Mouse (Mus musculus): ENCODE measurements around the gene Akap2. TPM values are rescaled to one million over a fixed set of nuclear protein-coding genes. Genes with fewer than 3 reads are reported as not detected.

The Akap2 gene
- polyA plus RNA-seq (2014; fragmentation: Nextera tagmentation; extraction: Ambion mirVana), result 28.7 and 31.3 TPM in 2 replicates

DNA sequence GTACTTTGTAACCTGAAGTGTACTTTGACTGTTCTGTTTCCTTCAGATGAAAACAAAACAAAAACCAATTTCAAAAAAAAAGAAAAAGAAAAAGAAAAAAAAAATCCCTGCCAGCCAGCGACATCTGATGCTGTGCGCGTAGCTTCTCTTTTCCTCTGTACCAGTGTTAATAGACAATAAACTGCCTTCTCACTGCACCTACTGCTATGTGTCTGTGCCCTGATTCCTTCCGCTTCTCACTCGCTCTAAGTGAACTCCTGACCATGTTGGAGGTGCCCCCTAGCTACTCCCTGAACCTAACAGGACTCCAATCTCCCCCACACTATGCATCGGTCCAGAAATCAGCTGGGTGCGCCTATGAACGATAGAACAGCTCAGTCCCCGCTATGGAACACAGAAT lies at the start of gene Akap2:
Akap2 (plus strand) TSS at position 304 of the 400 bp plus-strand sequence.
- H3K4me2 ChIP-seq (replicated peaks; ENCODE audit: low read depth, low read length), result no peak within 1 kb of the TSS
- no peaks in the 10 kb centered on the region for H3K4me1 ChIP-seq (ENCODE audit: control insufficient read depth, insufficient read depth, low read length)
- no peak within 1 kb of the TSS for H3K4me3 ChIP-seq (ENCODE audit: low read depth, low read length)
- H3K36me3 ChIP-seq (ENCODE audit: control insufficient read depth, insufficient read depth, low read length), result no peaks in the 10 kb centered on the region
- no peak for ATAC-seq (ENCODE audit: insufficient number of reproducible peaks, insufficient read depth, low FRiP score, low read depth)
- no peaks in the 10 kb centered on the region for H3K9me3 ChIP-seq (ENCODE audit: control insufficient read depth, low read depth, low read length)
- WGBS, result 81% methylated on average over 9 of the region's 9 CpGs
- H3K9ac ChIP-seq (replicated peaks; ENCODE audit: low read depth, low read length), result no peak within 1 kb of the TSS
- no peak within 1 kb of the TSS for H3K27ac ChIP-seq (ENCODE audit: low read length)
- no peaks in the 10 kb centered on the region for H3K27me3 ChIP-seq (ENCODE audit: control insufficient read depth, insufficient read depth, low read length)

DNA sequence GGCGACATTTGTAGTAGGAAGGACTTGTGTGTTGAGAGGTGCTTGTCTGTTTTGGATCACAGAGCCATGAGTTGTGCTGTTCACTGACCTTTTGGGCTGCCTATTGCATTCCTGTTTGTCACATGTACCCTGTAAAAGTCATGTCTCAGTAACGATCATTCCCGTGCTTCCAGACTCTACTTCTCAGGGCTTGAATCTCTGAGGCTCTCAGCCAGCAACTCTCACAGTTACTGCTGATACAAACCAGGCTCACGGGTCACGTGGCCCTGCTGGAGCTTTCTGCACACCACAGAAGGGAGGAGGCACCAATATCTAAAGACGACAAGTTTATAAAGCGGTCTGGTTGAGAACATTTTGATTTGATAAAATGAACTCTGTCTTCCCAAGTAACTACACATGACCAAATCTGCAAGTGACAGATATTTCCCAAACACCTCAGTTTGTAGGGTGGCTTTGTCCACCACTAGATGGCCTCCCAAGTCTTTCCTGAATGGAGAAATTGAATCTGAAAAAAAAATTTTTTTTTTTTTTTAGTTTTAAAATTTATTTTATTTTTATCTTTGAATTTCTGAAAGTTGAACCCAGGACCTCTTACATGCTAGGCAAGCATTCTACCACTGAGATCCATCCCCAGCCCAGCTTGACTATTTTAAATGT lies 46.5 kb upstream of the Akap2 start:
- H3K27ac ChIP-seq (ENCODE audit: low read length), result peak overlapping the region; percentile 35; the same call in 1 of the 2 replicates
- H3K4me1 ChIP-seq (ENCODE audit: control insufficient read depth, insufficient read depth, low read length), result peaks cover 15% of the 10 kb centered on the region; the same call in 1 of the 2 replicates
- peak; percentile 24; the same call in 1 of the 2 replicates for ATAC-seq (ENCODE audit: insufficient number of reproducible peaks, insufficient read depth, low FRiP score, low read depth)

DNA sequence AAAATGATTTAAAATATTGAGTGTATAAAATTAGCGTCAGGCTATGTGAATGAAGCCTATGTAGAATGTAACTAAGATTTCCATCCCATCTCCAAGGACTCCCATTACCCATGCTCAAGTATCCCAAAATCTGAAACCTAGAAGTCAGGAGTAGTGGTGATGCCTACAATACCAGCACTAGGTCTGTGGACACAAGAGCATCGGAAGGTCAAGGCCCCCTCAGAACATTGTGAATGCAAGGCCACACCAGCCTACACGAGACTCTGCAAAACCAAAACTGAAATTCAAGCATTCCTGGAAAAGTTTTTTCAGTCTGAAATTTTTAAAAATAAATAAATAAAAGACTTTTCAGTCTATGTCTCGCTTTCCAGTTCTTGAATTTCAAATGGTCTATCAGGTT lies 44.9 kb upstream of the Akap2 start:
- Histone ChIP-seq H3K27me3 (ENCODE audit: control insufficient read depth, insufficient read depth, low read length) (no peaks in the 10 kb centered on the region), H3K9me3 (ENCODE audit: control insufficient read depth, low read depth, low read length) (no peaks in the 10 kb centered on the region), H3K4me1 (ENCODE audit: control insufficient read depth, insufficient read depth, low read length) (peaks cover 15% of the 10 kb centered on the region; the same call in 1 of the 2 replicates), H3K27ac (ENCODE audit: low read length) (no peak overlapping the region), H3K4me2 (replicated peaks; ENCODE audit: low read depth, low read length) (no peak overlapping the region), H3K36me3 (ENCODE audit: control insufficient read depth, insufficient read depth, low read length) (no peaks in the 10 kb centered on the region), H3K4me3 (ENCODE audit: low read depth, low read length) (no peak overlapping the region), H3K9ac (replicated peaks; ENCODE audit: low read depth, low read length) (no peak overlapping the region)
- WGBS, result 75% methylated on average over 4 of the region's 4 CpGs
- ATAC-seq (ENCODE audit: insufficient number of reproducible peaks, insufficient read depth, low FRiP score, low read depth), result no peak

More for the DNA sequence above, 46.5 kb upstream of the Akap2 start:
- Histone ChIP-seq H3K4me2 (replicated peaks; ENCODE audit: low read depth, low read length) (no peak overlapping the region), H3K36me3 (ENCODE audit: control insufficient read depth, insufficient read depth, low read length) (no peaks in the 10 kb centered on the region), H3K27me3 (ENCODE audit: control insufficient read depth, insufficient read depth, low read length) (no peaks in the 10 kb centered on the region), H3K9me3 (ENCODE audit: control insufficient read depth, low read depth, low read length) (no peaks in the 10 kb centered on the region), H3K4me3 (ENCODE audit: low read depth, low read length) (no peak overlapping the region), H3K9ac (replicated peaks; ENCODE audit: low read depth, low read length) (no peak overlapping the region)
- 38% methylated on average over 7 of the region's 7 CpGs for WGBS

DNA sequence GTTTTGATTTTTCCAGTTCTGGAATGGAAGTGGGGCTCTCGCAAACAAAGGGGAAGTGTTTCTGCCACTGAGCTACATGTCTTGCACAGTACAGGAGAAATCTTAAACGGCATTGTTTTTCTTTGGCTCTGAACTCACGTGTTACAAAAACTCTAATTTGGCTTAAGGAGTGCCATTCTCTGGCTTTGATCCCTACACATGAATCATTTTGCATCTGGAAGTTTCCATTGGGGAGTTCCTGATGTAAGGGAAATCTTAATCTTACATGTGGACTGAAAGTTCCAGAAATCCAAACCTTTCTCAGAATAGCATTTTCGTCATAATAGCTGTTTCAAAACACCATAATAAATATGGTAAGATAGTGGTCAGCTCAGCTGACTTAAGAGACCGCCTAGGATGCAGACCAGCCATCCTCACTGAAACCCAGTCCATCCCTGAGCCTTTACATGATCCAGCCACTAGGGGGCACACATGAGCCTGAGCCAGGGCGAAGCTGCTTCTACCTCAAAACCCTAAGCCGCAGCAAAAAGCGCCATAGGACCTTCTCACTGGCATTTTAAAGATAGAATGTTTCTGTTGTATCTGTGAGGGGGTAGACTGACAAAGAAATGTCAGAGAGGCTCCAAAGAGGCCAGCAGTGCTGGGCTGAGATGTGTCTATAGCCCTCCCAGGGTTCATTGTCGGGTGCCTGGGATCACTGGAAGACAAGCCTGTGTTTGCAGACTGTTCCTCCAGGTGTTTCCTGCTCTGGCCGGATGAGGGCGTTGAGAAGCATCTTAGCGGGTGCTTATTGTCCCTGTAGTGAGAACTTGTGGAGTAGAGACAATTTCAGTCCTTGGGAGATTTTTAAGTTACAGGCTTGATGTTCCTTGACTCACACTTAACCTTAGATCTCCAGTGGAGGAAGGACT lies 44.2 kb upstream of the Akap2 start:
- WGBS, result 12% methylated on average over 12 of the region's 12 CpGs
- Histone ChIP-seq H3K4me1 (ENCODE audit: control insufficient read depth, insufficient read depth, low read length) (peaks cover 15% of the 10 kb centered on the region; the same call in 1 of the 2 replicates), H3K4me2 (replicated peaks; ENCODE audit: low read depth, low read length) (peak overlapping the region; percentile 25), H3K9me3 (ENCODE audit: control insufficient read depth, low read depth, low read length) (no peaks in the 10 kb centered on the region), H3K27ac (ENCODE audit: low read length) (peak overlapping the region; percentile 30; the same call in 1 of the 2 replicates), H3K4me3 (ENCODE audit: low read depth, low read length) (no peak overlapping the region), H3K27me3 (ENCODE audit: control insufficient read depth, insufficient read depth, low read length) (no peaks in the 10 kb centered on the region), H3K9ac (replicated peaks; ENCODE audit: low read depth, low read length) (no peak overlapping the region), H3K36me3 (ENCODE audit: control insufficient read depth, insufficient read depth, low read length) (no peaks in the 10 kb centered on the region)
- no peak for ATAC-seq (ENCODE audit: insufficient number of reproducible peaks, insufficient read depth, low FRiP score, low read depth)

DNA sequence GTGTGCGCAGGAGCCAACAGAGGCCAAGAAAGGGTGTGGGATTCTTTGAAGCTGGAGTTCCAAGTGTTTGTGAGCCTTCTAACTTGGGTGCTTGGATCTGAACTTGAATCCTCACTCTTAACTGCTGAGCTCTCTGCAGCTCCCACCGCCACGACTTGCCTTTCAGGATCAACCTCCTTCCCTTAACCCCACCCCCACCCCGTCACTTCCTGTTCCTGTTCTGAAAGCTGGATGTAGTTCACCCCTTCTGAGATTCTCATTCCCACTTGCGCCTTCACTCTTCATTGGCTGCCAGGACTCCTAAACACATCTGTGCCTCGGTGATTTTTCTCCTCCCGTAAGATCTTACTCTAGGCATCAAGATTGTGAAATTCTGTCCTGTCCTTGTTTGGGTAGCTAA lies 43.1 kb upstream of the Akap2 start:
- WGBS, result 75% methylated on average over 7 of the region's 7 CpGs
- Histone ChIP-seq H3K4me1 (ENCODE audit: control insufficient read depth, insufficient read depth, low read length) (peaks cover 15% of the 10 kb centered on the region; the same call in 1 of the 2 replicates), H3K4me2 (replicated peaks; ENCODE audit: low read depth, low read length) (no peak overlapping the region), H3K4me3 (ENCODE audit: low read depth, low read length) (no peak overlapping the region), H3K27me3 (ENCODE audit: control insufficient read depth, insufficient read depth, low read length) (no peaks in the 10 kb centered on the region), H3K27ac (ENCODE audit: low read length) (peak overlapping the region; percentile 49; the same call in 1 of the 2 replicates), H3K36me3 (ENCODE audit: control insufficient read depth, insufficient read depth, low read length) (no peaks in the 10 kb centered on the region), H3K9ac (replicated peaks; ENCODE audit: low read depth, low read length) (no peak overlapping the region), H3K9me3 (ENCODE audit: control insufficient read depth, low read depth, low read length) (no peaks in the 10 kb centered on the region)
- ATAC-seq (ENCODE audit: insufficient number of reproducible peaks, insufficient read depth, low FRiP score, low read depth), result no peak

DNA sequence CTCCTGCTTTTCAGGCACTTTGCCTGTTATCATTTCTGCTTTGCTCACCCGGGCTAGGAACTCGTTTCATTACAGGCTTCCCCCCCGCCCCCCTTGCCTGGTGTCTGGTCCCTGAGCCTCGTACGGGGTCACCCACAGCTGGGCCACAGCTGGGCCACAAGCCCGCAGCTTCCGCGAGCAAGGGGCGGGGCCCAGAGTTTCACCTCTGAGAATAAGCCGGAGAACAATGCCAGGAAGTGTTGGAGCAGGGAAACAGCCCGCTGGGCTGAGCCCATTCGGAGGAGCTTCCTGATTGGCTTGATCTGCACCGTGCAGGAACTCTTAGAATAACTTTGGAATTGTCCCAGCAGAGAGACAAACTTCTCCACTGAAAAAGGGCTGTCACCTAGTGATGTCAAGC lies 42.1 kb upstream of the Akap2 start:
- Histone ChIP-seq H3K4me2 (replicated peaks; ENCODE audit: low read depth, low read length) (peak overlapping the region; percentile 39), H3K27ac (ENCODE audit: low read length) (peak overlapping the region; percentile 35; the same call in 1 of the 2 replicates), H3K4me3 (ENCODE audit: low read depth, low read length) (no peak overlapping the region; the same call in 1 of the 2 replicates), H3K27me3 (ENCODE audit: control insufficient read depth, insufficient read depth, low read length) (no peaks in the 10 kb centered on the region), H3K36me3 (ENCODE audit: control insufficient read depth, insufficient read depth, low read length) (no peaks in the 10 kb centered on the region), H3K9me3 (ENCODE audit: control insufficient read depth, low read depth, low read length) (no peaks in the 10 kb centered on the region), H3K9ac (replicated peaks; ENCODE audit: low read depth, low read length) (no peak overlapping the region), H3K4me1 (ENCODE audit: control insufficient read depth, insufficient read depth, low read length) (peaks cover 14% of the 10 kb centered on the region; the same call in 1 of the 2 replicates)
- peak; percentile 60 for ATAC-seq (ENCODE audit: insufficient number of reproducible peaks, insufficient read depth, low FRiP score, low read depth)
- 3% methylated on average over 13 of the region's 13 CpGs for WGBS

DNA sequence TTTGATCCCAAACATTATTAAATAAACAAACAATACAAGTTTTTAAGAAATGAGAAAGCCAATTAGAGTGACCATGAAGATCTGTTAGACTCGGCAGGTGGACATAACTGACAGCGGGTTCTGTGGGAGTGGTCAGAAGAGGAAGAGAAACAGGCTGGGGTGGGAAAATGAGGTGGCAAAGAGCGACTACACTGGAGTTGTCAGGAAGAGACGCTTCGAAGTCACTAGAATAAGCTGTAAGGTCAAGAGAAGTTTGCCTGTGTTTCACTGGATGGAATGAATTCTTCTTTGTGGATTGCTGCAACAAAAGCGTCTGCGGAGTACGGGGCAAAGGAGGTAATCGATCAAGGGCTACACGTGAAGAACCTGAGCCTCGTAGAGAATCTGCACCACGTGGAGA lies 39.5 kb upstream of the Akap2 start:
- no peaks in the 10 kb centered on the region for H3K27me3 ChIP-seq (ENCODE audit: control insufficient read depth, insufficient read depth, low read length)
- H3K4me3 ChIP-seq (ENCODE audit: low read depth, low read length), result no peak overlapping the region
- H3K9ac ChIP-seq (replicated peaks; ENCODE audit: low read depth, low read length), result no peak overlapping the region
- ATAC-seq (ENCODE audit: insufficient number of reproducible peaks, insufficient read depth, low FRiP score, low read depth), result no peak
- peaks cover 12% of the 10 kb centered on the region; the same call in 1 of the 2 replicates for H3K4me1 ChIP-seq (ENCODE audit: control insufficient read depth, insufficient read depth, low read length)
- no peak overlapping the region for H3K4me2 ChIP-seq (replicated peaks; ENCODE audit: low read depth, low read length)
- WGBS, result 71% methylated on average over 12 of the region's 12 CpGs
- no peaks in the 10 kb centered on the region for H3K36me3 ChIP-seq (ENCODE audit: control insufficient read depth, insufficient read depth, low read length)
- H3K9me3 ChIP-seq (ENCODE audit: control insufficient read depth, low read depth, low read length), result no peaks in the 10 kb centered on the region
- H3K27ac ChIP-seq (ENCODE audit: low read length), result no peak overlapping the region

DNA sequence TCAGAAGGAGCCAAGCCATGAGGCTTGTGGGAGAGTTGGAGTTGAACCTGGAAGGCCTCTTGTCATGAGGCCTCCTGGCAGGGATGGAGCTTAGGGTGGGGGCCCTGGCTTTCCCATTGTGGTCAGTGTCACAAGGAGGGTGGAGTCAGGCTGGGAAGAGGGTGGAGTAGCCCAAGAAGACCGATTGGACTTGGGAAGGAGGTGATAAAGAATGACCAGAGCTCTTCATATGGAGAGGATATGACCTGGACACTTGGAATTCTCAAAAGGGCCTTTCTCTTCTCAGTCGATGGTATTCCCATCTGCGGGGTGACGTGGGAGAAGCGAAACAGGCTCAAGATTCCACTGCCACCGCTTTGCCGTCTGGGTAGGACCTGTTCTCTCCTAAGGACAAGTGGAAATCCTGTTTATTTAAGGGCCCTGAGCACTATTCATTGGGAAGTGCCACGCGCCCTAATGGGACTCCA lies 38.4 kb upstream of the Akap2 start:
- Histone ChIP-seq H3K4me2 (replicated peaks; ENCODE audit: low read depth, low read length) (no peak overlapping the region), H3K36me3 (ENCODE audit: control insufficient read depth, insufficient read depth, low read length) (no peaks in the 10 kb centered on the region), H3K27ac (ENCODE audit: low read length) (no peak overlapping the region), H3K4me3 (ENCODE audit: low read depth, low read length) (no peak overlapping the region), H3K9me3 (ENCODE audit: control insufficient read depth, low read depth, low read length) (no peaks in the 10 kb centered on the region), H3K4me1 (ENCODE audit: control insufficient read depth, insufficient read depth, low read length) (0 out of 2 replicates have a peak, but pooled peaks cover 9% of the 10 kb centered on the region), H3K9ac (replicated peaks; ENCODE audit: low read depth, low read length) (no peak overlapping the region), H3K27me3 (ENCODE audit: control insufficient read depth, insufficient read depth, low read length) (no peaks in the 10 kb centered on the region)
- WGBS, result 80% methylated on average over 9 of the region's 9 CpGs
- ATAC-seq (ENCODE audit: insufficient number of reproducible peaks, insufficient read depth, low FRiP score, low read depth), result no peak
